Mouse (Mus musculus): ENCODE data around the gene Pemt.

DNA sequence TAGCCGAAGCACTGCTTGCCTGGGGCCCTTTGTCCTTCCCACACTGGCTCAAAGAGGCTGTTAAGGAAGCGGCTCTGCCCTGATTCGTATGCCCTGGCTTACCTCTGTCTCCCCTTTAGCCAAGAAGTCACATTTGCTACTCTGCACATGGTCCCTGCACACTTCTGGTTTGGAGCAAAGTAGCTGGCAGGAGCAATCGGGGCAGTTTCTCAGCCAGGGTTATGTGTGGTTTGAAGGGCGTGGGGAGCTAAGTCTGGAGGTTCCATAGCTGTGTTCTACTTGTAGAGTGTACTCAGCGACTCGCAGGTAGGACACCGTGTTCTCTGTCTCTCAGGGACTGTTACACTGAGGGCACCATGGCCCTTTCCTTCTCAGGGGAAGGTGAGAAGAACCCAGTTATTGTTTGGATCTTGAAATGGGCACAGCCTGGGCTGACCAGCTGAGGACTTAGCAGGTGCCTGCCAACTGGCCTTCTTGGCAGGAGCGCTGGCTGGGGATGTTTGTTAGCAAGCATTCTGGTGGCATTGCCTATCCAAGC lies 84.9 kb downstream of the Pemt start:
- TF ChIP-seq POLR2A (IDR thresholded peaks at IDR 0.05; ENCODE audit: control insufficient read depth, low read depth, low read length) = no peak
- TF ChIP-seq CTCF (IDR thresholded peaks at IDR 0.05; ENCODE audit: control insufficient read depth, insufficient read depth, insufficient replicate concordance, low read depth, low read length) = no peak

Measured in testis, adult 2 months (tissue).